Mouse (Mus musculus) hindbrain, postnatal 0 days (tissue): ENCODE results near the gene Syt2. TPM values are rescaled to one million over a fixed set of nuclear protein-coding genes. Genes with fewer than 3 reads are reported as not detected.
A peak's percentile ranks its signal among the peaks of the same experiment; 100 is the strongest.

ENCODE experiments used
- ATAC-seq: fragments of 200-750 bp; cut with Nextera tagmentation; 2 replicates; pipeline ENCODE4 v1.8.0; 2017; ENCODE audit warnings: mild to moderate bottlenecking, moderate TSS enrichment, moderate library complexity
- DNase-seq: peaks from one replicate; pipeline ENCODE4 v3.0.0-alpha.2; 2015; ENCODE audit warnings: low spot score
- H3K27ac ChIP-seq: fragments of 300-500 bp; sonication (generic); 2 replicates; pipeline ENCODE4 v1.5.1; 2014; ENCODE audit warnings: mild to moderate bottlenecking
- H3K27me3 ChIP-seq: fragments of 300-500 bp; sonication (generic); 2 replicates; pipeline ENCODE4 v1.6.1; 2014; ENCODE audit warnings: low read length, mixed read lengths; ENCODE audit not compliant: insufficient read depth
- H3K36me3 ChIP-seq: fragments of 300-500 bp; sonication (generic); 2 replicates; pipeline ENCODE4 v1.6.1; 2014; ENCODE audit warnings: low read length, mixed read lengths; ENCODE audit not compliant: insufficient read depth
- H3K4me1 ChIP-seq: fragments of 300-500 bp; sonication (generic); 2 replicates; pipeline ENCODE4 v1.6.1; 2014; ENCODE audit warnings: antibody characterized with exemption, low read length, mixed read lengths; ENCODE audit not compliant: insufficient read depth
- H3K4me2 ChIP-seq: fragments of 300-500 bp; sonication (generic); 2 replicates; pipeline ENCODE4 v1.6.1; 2014; ENCODE audit warnings: low read depth, mild to moderate bottlenecking, low read length, moderate library complexity, mixed read lengths
- H3K4me3 ChIP-seq: fragments of 300-500 bp; sonication (generic); 2 replicates; pipeline ENCODE4 v1.5.1; 2014; ENCODE audit warnings: low read length
- H3K9ac ChIP-seq: fragments of 300-500 bp; sonication (generic); replicated peaks from 2 replicates; pipeline ENCODE4 v1.6.1; 2014; ENCODE audit warnings: mild to moderate bottlenecking, low read length, moderate library complexity, mixed read lengths
- H3K9me3 ChIP-seq: fragments of 300-500 bp; sonication (generic); 2 replicates; pipeline ENCODE4 v1.6.1; 2016; ENCODE audit warnings: low read length, mixed read lengths
- CTCF ChIP-seq: IDR thresholded peaks from 2 replicates; pipeline ENCODE4 v1.5.1; 2016; ENCODE audit warnings: antibody characterized with exemption, control low read depth, low read depth
- WGBS: fragments of 180-500 bp; shearing (Covaris S2); extraction: QIAGEN DNeasy Blood & Tissue Kit; methylation state at CpG from one replicate; pipeline ENCODE4 v1.1.7; 2014; 5-methylcytosine and 5-hydroxymethylcytosine counted together
- polyA plus RNA-seq: library from polyadenylated mRNA; unstranded; fragments of >200 nt; fragmentation: Nextera tagmentation; extraction: Ambion mirVana; gene quantifications from 2 replicates; pipeline ENCODE4 v1.2.1, GENCODE M21; 2015
- total RNA-seq: library from RNA; depleted of rRNA; stranded (reverse); fragments of >200 nt; gene quantifications from 2 replicates; pipeline ENCODE4 v1.2.3, GENCODE M21; 2014

Gene Syt2
- total and polyA plus RNA-seq, 2 experiments from 2014 or later: 22.5 to 74.7 TPM

DNA sequence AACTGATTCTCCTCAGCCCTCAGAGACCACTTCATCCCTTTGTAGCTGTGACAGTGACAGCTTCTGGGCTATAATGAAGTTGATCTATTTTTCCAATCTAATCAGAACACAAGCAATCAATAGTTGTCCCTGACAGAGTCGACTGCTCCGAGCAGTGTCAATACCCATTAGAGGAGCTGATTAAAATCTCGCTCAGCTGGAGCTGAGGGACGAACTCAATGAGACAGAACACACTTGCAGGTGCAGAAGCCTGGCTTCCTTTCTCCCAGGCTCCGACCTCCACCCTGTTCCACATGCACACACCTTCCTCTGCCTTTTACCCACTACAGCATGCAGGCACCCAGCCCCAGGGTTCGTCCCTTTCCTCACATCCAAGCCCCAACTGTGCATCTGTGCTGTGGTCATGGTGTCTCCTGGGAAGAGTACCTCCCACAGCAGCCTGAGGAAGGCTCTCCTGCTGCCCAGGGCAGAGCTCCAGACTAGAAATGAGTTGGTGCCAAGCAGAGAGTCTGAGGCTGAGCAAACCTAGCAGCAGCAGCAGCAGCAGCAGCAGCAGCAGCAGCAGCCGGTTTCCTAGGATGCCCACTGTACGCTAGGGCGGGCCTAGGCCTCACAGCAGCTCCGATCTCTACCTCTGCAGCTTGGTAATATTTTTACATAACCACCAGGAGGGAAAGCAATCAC is 109.9 kb downstream of the Syt2 start:
- Histone ChIP-seq H3K27me3 (no peaks in the 10 kb centered on the region), H3K4me1 (peaks cover 11% of the 10 kb centered on the region; the same call in 1 of the 2 replicates), H3K27ac (peak overlapping the region; percentile 16; the same call in 1 of the 2 replicates), H3K4me3 (no peak overlapping the region), H3K9ac (0 out of 2 replicates have a peak overlapping the region, but pooled peaks have one; percentile 17), H3K9me3 (no peaks in the 10 kb centered on the region), H3K36me3 (peaks cover 7% of the 10 kb centered on the region; the same call in 1 of the 2 replicates), H3K4me2 (no peak overlapping the region)
- no peak for TF ChIP-seq CTCF
- peak; percentile 25; the same call in 1 of the 2 replicates for ATAC-seq
- WGBS: 42% methylated on average over 10 of the region's 10 CpGs
- DNase-seq: peak; percentile 23

DNA sequence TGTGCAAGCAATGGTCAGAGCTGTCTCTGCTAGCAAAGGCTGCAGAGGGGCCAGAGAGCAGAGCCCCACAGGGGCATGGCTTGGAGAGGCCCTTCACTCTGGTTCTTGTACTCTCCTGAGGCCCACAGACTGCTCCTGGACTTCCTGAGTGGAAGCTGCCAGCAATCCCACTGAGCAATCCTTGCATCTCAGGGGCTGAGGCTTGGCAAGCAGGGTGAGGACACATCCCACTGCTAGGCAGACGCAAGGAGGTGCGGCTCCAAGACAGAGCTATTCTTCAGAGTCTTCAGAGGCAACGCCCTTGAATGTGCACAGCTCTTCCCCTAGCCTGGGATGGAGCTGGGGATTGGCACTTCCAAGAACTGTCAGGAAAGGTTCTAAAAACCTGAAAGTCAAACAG is 110.8 kb downstream of the Syt2 start:
- H3K4me3 ChIP-seq: no peak overlapping the region
- WGBS: 66% methylated on average over 3 of the region's 3 CpGs
- ATAC-seq: no peak
- TF ChIP-seq CTCF: no peak
- no peak overlapping the region for H3K4me2 ChIP-seq
- H3K36me3 ChIP-seq: peaks cover 7% of the 10 kb centered on the region; the same call in 1 of the 2 replicates
- DNase-seq: no peak
- H3K9me3 ChIP-seq: no peaks in the 10 kb centered on the region
- H3K27me3 ChIP-seq: no peaks in the 10 kb centered on the region
- 0 out of 2 replicates have a peak overlapping the region, but pooled peaks have one; percentile 17 for H3K9ac ChIP-seq
- H3K27ac ChIP-seq: no peak overlapping the region
- H3K4me1 ChIP-seq: peaks cover 11% of the 10 kb centered on the region; the same call in 1 of the 2 replicates

- Histone ChIP-seq H3K27ac (no peak overlapping the region), H3K9ac (no peak overlapping the region)
- no peak for TF ChIP-seq CTCF
Measured at GRCm38 (mm10) chr1:134759133-134759532, 112.7 kb downstream of the Syt2 start.

GRCm38 (mm10) chr1:134760642-134761041 is 114.2 kb downstream of the Syt2 start:
- no peak for TF ChIP-seq CTCF
- H3K4me2 ChIP-seq: no peak overlapping the region
- H3K36me3 ChIP-seq: peaks cover 7% of the 10 kb centered on the region; the same call in 1 of the 2 replicates
- H3K27me3 ChIP-seq: no peaks in the 10 kb centered on the region
- WGBS: 87% methylated on average over 5 of the region's 5 CpGs
- H3K9ac ChIP-seq: no peak overlapping the region
- DNase-seq (no peak), ATAC-seq (no peak)
- no peaks in the 10 kb centered on the region for H3K9me3 ChIP-seq
- no peak overlapping the region for H3K4me3 ChIP-seq
- H3K27ac ChIP-seq: no peak overlapping the region
- peaks cover 5% of the 10 kb centered on the region; the same call in 1 of the 2 replicates for H3K4me1 ChIP-seq

More at GRCm38 (mm10) chr1:134759133-134759532, 112.7 kb downstream of the Syt2 start:
- peaks cover 7% of the 10 kb centered on the region; the same call in 1 of the 2 replicates for H3K36me3 ChIP-seq
- H3K4me3 ChIP-seq: no peak overlapping the region
- no peak overlapping the region for H3K4me2 ChIP-seq
- no peaks in the 10 kb centered on the region for H3K9me3 ChIP-seq
- DNase-seq (no peak), ATAC-seq (no peak)
- no peaks in the 10 kb centered on the region for H3K27me3 ChIP-seq
- 79% methylated on average over 6 of the region's 6 CpGs for WGBS
- H3K4me1 ChIP-seq: peaks cover 5% of the 10 kb centered on the region; the same call in 1 of the 2 replicates

DNA sequence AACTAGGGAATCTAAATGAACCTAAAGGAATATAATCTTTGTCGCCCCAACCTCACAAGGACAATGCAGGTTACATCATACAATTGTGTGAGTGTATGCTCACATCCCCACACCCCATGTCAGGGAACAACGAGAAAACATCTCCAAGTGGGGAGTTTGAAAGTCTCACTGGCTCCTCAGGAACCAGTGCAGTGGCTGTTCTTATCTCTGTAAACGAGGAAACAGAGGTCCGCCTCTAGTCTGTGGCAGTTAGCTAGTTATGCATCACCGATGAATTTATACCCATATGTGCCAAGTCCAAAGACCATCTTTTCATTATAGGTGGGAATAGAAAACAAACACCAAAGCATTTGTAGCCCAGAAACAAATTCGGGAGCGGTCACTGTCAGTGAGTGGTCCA is 115.1 kb downstream of the Syt2 start:
- ATAC-seq: no peak
- H3K4me1 ChIP-seq: no peaks in the 10 kb centered on the region
- DNase-seq: no peak

GRCm38 (mm10) chr1:134763250-134763649 is 116.8 kb downstream of the Syt2 start:
- ATAC-seq (no peak), DNase-seq (no peak)
- Histone ChIP-seq H3K4me3 (no peak overlapping the region), H3K9ac (no peak overlapping the region), H3K9me3 (no peaks in the 10 kb centered on the region), H3K27ac (no peak overlapping the region), H3K4me2 (no peak overlapping the region), H3K27me3 (no peaks in the 10 kb centered on the region), H3K4me1 (no peaks in the 10 kb centered on the region), H3K36me3 (peaks cover 12% of the 10 kb centered on the region; the same call in 1 of the 2 replicates)
- TF ChIP-seq CTCF: no peak
- 90% methylated on average over 4 of the region's 4 CpGs for WGBS

More for the DNA sequence above, 115.1 kb downstream of the Syt2 start:
- TF ChIP-seq CTCF: no peak
- H3K27me3 ChIP-seq: no peaks in the 10 kb centered on the region
- no peaks in the 10 kb centered on the region for H3K9me3 ChIP-seq
- no peak overlapping the region for H3K9ac ChIP-seq
- H3K4me2 ChIP-seq: no peak overlapping the region
- no peak overlapping the region for H3K27ac ChIP-seq
- 91% methylated on average over 7 of the region's 7 CpGs for WGBS
- H3K36me3 ChIP-seq: peaks cover 7% of the 10 kb centered on the region; the same call in 1 of the 2 replicates
- H3K4me3 ChIP-seq: no peak overlapping the region
